Mouse (Mus musculus) kidney, postnatal 0 days (tissue): ENCODE results near the gene Ptprg. TPM values are rescaled to one million over a fixed set of nuclear protein-coding genes. Genes with fewer than 3 reads are reported as not detected.
A peak's percentile ranks its signal among the peaks of the same experiment; 100 is the strongest.

Experiments used
- ATAC-seq: fragments of 200-750 bp; cut with Nextera tagmentation; replicated peaks from 2 replicates; pipeline ENCODE4 v1.8.0; 2017; ENCODE audit warnings: low read depth, moderate number of reproducible peaks, moderate TSS enrichment, moderate library complexity; ENCODE audit not compliant: low FRiP score
- DNase-seq: peaks from one replicate; pipeline ENCODE4 v3.0.0-alpha.2; 2016; ENCODE audit warnings: low spot score
- H3K27ac ChIP-seq: fragments of 300-500 bp; sonication (generic); 2 replicates; pipeline ENCODE4 v1.5.1; 2014; ENCODE audit warnings: mild to moderate bottlenecking
- H3K27me3 ChIP-seq: fragments of 300-500 bp; sonication (generic); 2 replicates; pipeline ENCODE4 v1.6.1; 2014; ENCODE audit warnings: low read length, mixed read lengths; ENCODE audit not compliant: insufficient read depth
- H3K36me3 ChIP-seq: fragments of 300-500 bp; sonication (generic); 2 replicates; pipeline ENCODE4 v1.6.1; 2014; ENCODE audit warnings: low read length, mixed read lengths; ENCODE audit not compliant: insufficient read depth
- H3K4me1 ChIP-seq: fragments of 300-500 bp; sonication (generic); replicated peaks from 2 replicates; pipeline ENCODE4 v1.6.1; 2014; ENCODE audit warnings: antibody characterized with exemption, low read length, mixed read lengths; ENCODE audit not compliant: insufficient read depth
- H3K4me2 ChIP-seq: fragments of 300-500 bp; sonication (generic); 2 replicates; pipeline ENCODE4 v1.6.1; 2014; ENCODE audit warnings: mild to moderate bottlenecking, low read length, moderate library complexity, mixed read lengths
- H3K4me3 ChIP-seq: fragments of 300-500 bp; sonication (generic); replicated peaks from 2 replicates; pipeline ENCODE4 v1.5.1; 2014; ENCODE audit warnings: low read depth, low read length
- H3K9ac ChIP-seq: fragments of 300-500 bp; sonication (generic); 2 replicates; pipeline ENCODE4 v1.6.1; 2014; ENCODE audit warnings: low read depth, low read length
- H3K9me3 ChIP-seq: fragments of 300-500 bp; sonication (generic); replicated peaks from 2 replicates; pipeline ENCODE4 v1.6.1; 2016; ENCODE audit warnings: low read length, inconsistent platforms, mixed read lengths
- CTCF ChIP-seq: IDR thresholded peaks from 2 replicates; pipeline ENCODE4 v1.5.1; 2016; ENCODE audit warnings: antibody characterized with exemption, low read depth, mild to moderate bottlenecking, moderate library complexity
- WGBS: fragments of 180-500 bp; shearing (Covaris S2); extraction: QIAGEN DNeasy Blood & Tissue Kit; methylation state at CpG from one replicate; pipeline ENCODE4 v1.1.7; 2014; 5-methylcytosine and 5-hydroxymethylcytosine counted together
- polyA plus RNA-seq: library from polyadenylated mRNA; unstranded; fragments of >200 nt; fragmentation: Nextera tagmentation; extraction: Ambion mirVana; gene quantifications from 2 replicates; pipeline ENCODE4 v1.2.1, GENCODE M21; 2015

Gene Ptprg
- polyA plus RNA-seq, 1 experiment from 2014 or later, result 23.5 TPM

DNA sequence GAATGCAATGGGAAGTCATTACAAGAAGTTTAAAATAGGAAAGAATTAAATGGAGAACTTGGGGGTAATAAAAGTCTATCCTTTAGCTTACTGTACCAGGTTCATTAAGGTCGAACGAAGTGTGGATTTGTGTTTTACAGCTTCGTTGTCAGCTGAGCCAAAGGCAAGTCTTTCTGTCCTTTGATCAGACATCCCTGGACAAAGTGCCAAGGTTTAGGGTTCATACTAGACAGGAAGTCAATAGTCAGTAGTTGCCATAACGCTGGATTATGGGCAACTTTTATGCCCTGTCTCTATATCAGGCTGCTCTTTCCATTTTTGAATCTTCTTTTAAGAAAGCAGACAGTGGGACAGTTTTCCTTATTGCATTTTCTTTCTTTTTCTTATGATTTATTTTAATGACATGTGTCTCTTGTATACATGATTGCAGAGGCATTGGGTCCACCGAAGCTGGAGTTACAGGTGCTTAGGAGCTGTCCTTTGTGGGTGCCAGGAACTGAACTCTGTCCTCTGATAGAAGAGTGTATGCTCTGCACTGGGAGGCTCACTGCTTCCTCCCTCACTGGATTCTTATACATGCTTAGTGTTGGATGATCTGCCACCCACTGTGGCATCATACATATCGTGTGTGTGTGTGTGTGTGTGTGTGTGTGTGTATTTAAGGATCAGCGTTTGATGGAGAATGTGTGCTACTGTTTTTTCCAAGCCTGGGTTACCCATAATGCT lies 56.7 kb downstream of the Ptprg start:
- Histone ChIP-seq H3K4me1 (no peaks in the 10 kb centered on the region), H3K4me3 (no peak overlapping the region), H3K9me3 (no peaks in the 10 kb centered on the region), H3K9ac (no peak overlapping the region), H3K27ac (no peak overlapping the region), H3K4me2 (no peak overlapping the region), H3K36me3 (no peaks in the 10 kb centered on the region), H3K27me3 (no peaks in the 10 kb centered on the region)
- no peak for DNase-seq
- no peak for ATAC-seq
- WGBS, result 69% methylated on average over 7 of the region's 7 CpGs
- no peak for TF ChIP-seq CTCF

DNA sequence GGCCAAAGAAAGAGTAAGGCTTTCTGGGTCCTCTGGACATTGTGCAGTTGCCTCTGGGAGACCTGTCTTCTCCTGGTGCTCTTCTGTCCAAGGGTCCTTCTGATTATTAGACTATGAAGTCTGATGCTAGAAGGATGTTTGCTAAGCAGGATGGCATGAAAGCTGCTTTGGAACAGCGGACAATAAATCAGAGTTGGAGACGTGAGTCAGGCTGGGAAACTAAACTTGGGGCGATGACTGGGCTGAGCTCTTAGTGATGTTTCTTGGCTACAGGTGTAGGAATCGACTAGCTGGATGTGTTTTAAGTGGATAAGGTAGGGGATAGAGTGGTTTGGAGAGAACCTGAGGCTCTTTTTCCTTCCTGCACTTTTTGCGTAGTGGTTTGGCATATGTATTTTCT lies 59.1 kb downstream of the Ptprg start:
- WGBS, result 66% methylated on average over 5 of the region's 5 CpGs
- Histone ChIP-seq H3K4me2 (no peak overlapping the region), H3K27me3 (no peaks in the 10 kb centered on the region), H3K9ac (no peak overlapping the region), H3K4me3 (no peak overlapping the region), H3K27ac (no peak overlapping the region), H3K9me3 (no peaks in the 10 kb centered on the region), H3K4me1 (no peaks in the 10 kb centered on the region; the same call in 1 of the 2 replicates), H3K36me3 (no peaks in the 10 kb centered on the region)
- no peak for TF ChIP-seq CTCF
- ATAC-seq (no peak), DNase-seq (no peak)

GRCm38 (mm10) chr14:11613146-11613545 lies 59.8 kb downstream of the Ptprg start:
- no peak overlapping the region for H3K4me2 ChIP-seq
- no peak for DNase-seq
- H3K36me3 ChIP-seq, result no peaks in the 10 kb centered on the region
- H3K4me1 ChIP-seq, result no peaks in the 10 kb centered on the region; the same call in 1 of the 2 replicates
- no peak for ATAC-seq
- no peak overlapping the region for H3K27ac ChIP-seq
- H3K9me3 ChIP-seq, result no peaks in the 10 kb centered on the region
- no peaks in the 10 kb centered on the region for H3K27me3 ChIP-seq
- H3K4me3 ChIP-seq, result no peak overlapping the region
- no peak overlapping the region for H3K9ac ChIP-seq
- no peak for TF ChIP-seq CTCF
- WGBS, result 70% methylated on average over 3 of the region's 3 CpGs

- Histone ChIP-seq H3K27ac (no peak overlapping the region), H3K4me3 (no peak overlapping the region), H3K36me3 (no peaks in the 10 kb centered on the region), H3K4me1 (no peaks in the 10 kb centered on the region; the same call in 1 of the 2 replicates), H3K27me3 (no peaks in the 10 kb centered on the region), H3K9ac (no peak overlapping the region), H3K4me2 (no peak overlapping the region), H3K9me3 (no peaks in the 10 kb centered on the region)
- 77% methylated on average over 3 of the region's 3 CpGs for WGBS
- ATAC-seq (no peak), DNase-seq (no peak)
- no peak for TF ChIP-seq CTCF
Observed at GRCm38 (mm10) chr14:11615697-11616096, 62.4 kb downstream of the Ptprg start.

DNA sequence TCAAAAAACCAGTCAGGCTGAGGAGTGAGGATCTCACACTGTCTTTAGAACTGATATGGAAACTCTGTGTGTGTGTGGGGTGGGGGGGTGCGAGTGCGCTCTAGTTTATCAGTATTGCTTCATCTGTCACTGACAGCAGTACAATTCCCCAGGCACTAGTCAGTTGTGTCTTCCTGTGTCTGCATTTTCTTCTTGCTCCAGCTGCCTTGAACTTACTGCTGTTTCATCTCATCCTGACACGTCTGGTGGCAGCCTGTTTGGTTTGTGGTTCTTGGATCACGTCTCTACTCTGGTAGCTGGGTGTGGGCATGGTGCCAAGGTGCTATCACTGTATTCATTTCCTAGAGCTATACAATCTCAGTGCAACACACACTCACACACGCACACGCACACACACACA lies 64.0 kb downstream of the Ptprg start:
- Histone ChIP-seq H3K4me3 (no peak overlapping the region), H3K36me3 (no peaks in the 10 kb centered on the region), H3K9me3 (no peaks in the 10 kb centered on the region), H3K4me2 (no peak overlapping the region), H3K9ac (no peak overlapping the region), H3K27ac (no peak overlapping the region), H3K4me1 (no peaks in the 10 kb centered on the region; the same call in 1 of the 2 replicates), H3K27me3 (no peaks in the 10 kb centered on the region)
- peak; percentile 54 for DNase-seq
- no peak for TF ChIP-seq CTCF
- ATAC-seq, result no peak
- WGBS, result 40% methylated on average over 6 of the region's 6 CpGs

GRCm38 (mm10) chr14:11618140-11618705 lies 64.9 kb downstream of the Ptprg start:
- Histone ChIP-seq H3K4me1 (no peaks in the 10 kb centered on the region; the same call in 1 of the 2 replicates), H3K36me3 (no peaks in the 10 kb centered on the region), H3K4me3 (no peak overlapping the region), H3K9ac (no peak overlapping the region), H3K27ac (no peak overlapping the region), H3K27me3 (no peaks in the 10 kb centered on the region), H3K9me3 (no peaks in the 10 kb centered on the region), H3K4me2 (no peak overlapping the region)
- 80% methylated on average over 6 of the region's 6 CpGs for WGBS
- no peak for TF ChIP-seq CTCF
- 0 out of 2 replicates have a peak, but pooled peaks have one; percentile 15 for ATAC-seq
- peak; percentile 35 for DNase-seq
